Mouse (Mus musculus) MEL (cell line): ENCODE results near the gene Cyp1a2.

Experiments
- CTCF ChIP-seq, 3 experiments: IDR thresholded peaks in 2 of 3; conservative IDR thresholded peaks in 1 of 3; 2 replicates each; pipeline ENCODE4 v1.5.1; 2011 to 2012; ENCODE audit warnings: low read length in 3 of 3, low read depth in 2 of 3, mild to moderate bottlenecking in 2 of 3, improper control_type of control experiment in 1 of 3, inconsistent platforms in 1 of 3, mixed read lengths in 1 of 3, moderate library complexity in 1 of 3; ENCODE audit not compliant: control insufficient read depth in 1 of 3, insufficient read depth in 1 of 3, poor library complexity in 1 of 3, severe bottlenecking in 1 of 3
- EP300 ChIP-seq, 2 experiments: IDR thresholded peaks; 2 replicates each; pipeline ENCODE4 v1.6.1; 2011; ENCODE audit warnings: improper control_type of control experiment in 2 of 2, low read length in 2 of 2, low read depth in 1 of 2, mild to moderate bottlenecking in 1 of 2
- GATA1 ChIP-seq: IDR thresholded peaks from 2 replicates; pipeline ENCODE4 v1.6.1; 2011; ENCODE audit warnings: low read depth, low read length, improper control_type of control experiment
- JUND ChIP-seq: IDR thresholded peaks from 2 replicates; pipeline ENCODE4 v1.6.1; 2011; ENCODE audit warnings: low read depth, mild to moderate bottlenecking, improper control_type of control experiment, low read length
- RAD21 ChIP-seq: IDR thresholded peaks from 2 replicates; pipeline ENCODE4 v1.6.1; 2011; ENCODE audit warnings: mild to moderate bottlenecking, low read depth, low read length, improper control_type of control experiment
- SIN3A ChIP-seq: IDR thresholded peaks from 2 replicates; pipeline ENCODE4 v1.6.1; 2012; ENCODE audit warnings: low read length, improper control_type of control experiment, inconsistent platforms
- ZKSCAN1 ChIP-seq: IDR thresholded peaks from 2 replicates; pipeline ENCODE4 v1.6.1; 2012; ENCODE audit warnings: low read depth, mild to moderate bottlenecking, inconsistent platforms, low read length, improper control_type of control experiment, moderate library complexity
- ZMIZ1 ChIP-seq: IDR thresholded peaks from 2 replicates; pipeline ENCODE4 v1.6.1; 2012; ENCODE audit warnings: low read depth, mild to moderate bottlenecking, inconsistent platforms, low read length, improper control_type of control experiment, moderate library complexity
- ZNF384 ChIP-seq: IDR thresholded peaks from 2 replicates; pipeline ENCODE4 v1.6.1; 2012; ENCODE audit warnings: low read depth, mild to moderate bottlenecking, inconsistent platforms, low read length, improper control_type of control experiment

DNA sequence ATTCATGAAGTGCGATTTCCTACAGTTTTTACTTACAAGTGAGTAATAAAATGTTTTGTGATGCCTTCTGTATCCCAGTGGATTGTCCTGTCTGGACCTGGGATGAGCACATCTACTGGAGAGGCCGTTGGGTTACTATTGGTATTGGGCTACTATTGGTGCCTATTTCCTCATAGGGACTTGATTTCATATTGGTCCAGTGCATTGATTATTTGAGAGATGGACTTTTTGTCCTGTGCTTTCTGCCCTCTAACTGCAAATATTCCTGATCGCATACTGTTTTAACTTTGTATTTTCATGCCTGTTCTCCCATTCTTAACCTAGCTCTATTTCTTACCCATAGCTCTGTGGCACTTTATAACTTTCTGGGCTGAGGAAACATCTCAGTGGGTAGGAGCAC, 41.2 kb upstream of the Cyp1a2 start:
- TF ChIP-seq CTCF (IDR thresholded peaks at IDR 0.05 in 2 of 3, conservative IDR thresholded peaks at IDR 0.05 in 1 of 3; ENCODE audit: control insufficient read depth in 1 of 3, insufficient read depth in 1 of 3, low read depth in 2 of 3, low read length in 3 of 3, poor library complexity in 1 of 3, severe bottlenecking in 1 of 3) = no peak
- TF ChIP-seq EP300 (IDR thresholded peaks at IDR 0.05; ENCODE audit: low read depth in 1 of 2, low read length in 2 of 2) = no peak
- no peak for TF ChIP-seq JUND
- no peak for TF ChIP-seq RAD21
- TF ChIP-seq ZKSCAN1 = no peak
- TF ChIP-seq GATA1 = no peak
- TF ChIP-seq ZNF384 = no peak
- TF ChIP-seq ZMIZ1 = no peak
- no peak for TF ChIP-seq SIN3A
